Mouse (Mus musculus): ENCODE measurements at regions not wholly inside any gene's neighbourhood (a gene's known extent, or its start where the extent isn't known, plus 50 kb on each side); places are given as distances from the start of the nearest gene placed in this dataset.

DNA sequence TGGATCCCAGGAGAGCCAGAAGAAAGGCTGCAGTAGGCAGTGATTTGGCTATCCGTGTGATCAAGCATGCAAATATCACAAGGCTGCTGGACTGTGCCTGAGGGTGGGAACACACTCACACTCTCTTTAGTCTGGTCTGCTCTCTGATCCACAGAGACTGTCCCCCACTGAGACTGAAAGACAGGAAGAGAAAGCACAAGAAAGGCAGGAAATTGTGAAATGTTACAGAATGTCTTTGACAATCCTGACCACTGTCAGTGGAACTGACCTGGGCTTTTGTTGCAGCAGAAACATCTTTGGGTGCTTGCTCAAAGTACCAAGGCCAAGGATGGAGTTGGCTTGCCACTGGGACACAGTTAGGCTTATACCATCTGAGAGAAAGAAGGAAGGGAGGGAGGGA lies 52.3 kb upstream of the Gpd2 start:
- no peak for DNase-seq (ENCODE audit: low read depth, low spot score)

DNA sequence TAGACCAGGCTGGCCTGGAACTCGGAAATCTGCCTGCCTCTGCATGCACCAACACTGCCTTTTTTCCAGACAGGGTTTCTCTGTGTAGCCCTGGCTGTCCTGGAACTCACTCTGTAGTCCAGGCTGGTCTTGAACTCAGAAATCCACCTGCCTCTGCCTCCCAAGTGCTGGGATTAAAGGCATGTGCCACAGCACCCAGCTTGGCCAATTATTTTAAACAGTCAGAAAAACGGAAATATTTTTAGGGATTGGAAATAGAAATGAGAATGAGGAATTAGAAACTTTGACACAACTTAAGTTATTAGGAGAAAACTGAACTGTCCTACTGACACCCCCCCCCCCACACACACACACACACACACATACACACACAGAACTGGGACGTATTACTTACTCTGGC lies 54.3 kb upstream of the Gpd2 start:
- DNase-seq (ENCODE audit: low read depth, low spot score): peak; percentile 29

DNA sequence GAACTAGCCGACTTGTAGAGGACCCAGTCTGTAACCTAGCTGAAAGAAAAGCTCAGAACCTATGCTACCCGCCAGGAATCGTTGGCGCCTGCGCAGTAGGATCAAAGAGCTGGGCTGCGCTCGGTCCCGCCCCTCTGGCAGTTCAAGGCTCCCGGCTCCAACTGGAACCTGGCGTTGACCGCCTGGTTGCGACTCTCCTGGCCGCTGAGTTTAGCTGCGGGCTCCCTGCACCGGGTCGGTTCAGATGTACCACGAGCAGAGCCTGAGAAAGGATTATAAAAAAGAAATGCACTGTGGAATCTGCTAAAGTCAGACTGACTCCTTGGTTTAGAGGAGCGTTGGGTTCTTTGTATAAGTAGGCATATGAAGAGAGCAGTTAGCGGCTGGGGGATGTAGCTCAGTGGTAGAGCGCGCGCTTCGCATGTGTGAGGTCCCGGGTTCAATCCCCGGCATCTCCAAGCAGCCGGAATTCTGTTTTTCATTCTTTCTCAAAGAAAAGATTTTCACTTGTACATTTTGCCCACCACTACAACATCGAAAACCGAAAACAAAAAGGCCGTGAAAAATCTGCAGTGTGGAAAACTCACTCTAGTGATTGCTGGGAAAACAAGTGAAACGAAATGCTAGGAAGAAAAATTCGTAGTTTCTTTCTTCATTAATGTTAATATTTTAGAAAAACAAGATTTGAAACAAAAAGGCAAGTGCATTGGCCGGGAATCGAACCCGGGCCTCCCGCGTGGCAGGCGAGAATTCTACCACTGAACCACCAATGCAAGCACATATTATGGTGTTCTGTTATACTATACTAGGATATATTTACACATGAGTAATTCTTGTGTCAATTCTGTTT lies 55.5 kb upstream of the Gpd2 start:
- peak; percentile 95 for DNase-seq (ENCODE audit: low read depth, low spot score)

- no peak for DNase-seq (ENCODE audit: low read depth, low spot score)
These were observed 56.1 kb upstream of the Gpd2 start for GRCm38 (mm10) chr2:57181350-57181691.

GRCm38 (mm10) chr2:57178056-57178455 lies 54.3 kb upstream of the Nr4a2 start:
- DNase-seq (ENCODE audit: low read depth, low spot score): no peak

DNA sequence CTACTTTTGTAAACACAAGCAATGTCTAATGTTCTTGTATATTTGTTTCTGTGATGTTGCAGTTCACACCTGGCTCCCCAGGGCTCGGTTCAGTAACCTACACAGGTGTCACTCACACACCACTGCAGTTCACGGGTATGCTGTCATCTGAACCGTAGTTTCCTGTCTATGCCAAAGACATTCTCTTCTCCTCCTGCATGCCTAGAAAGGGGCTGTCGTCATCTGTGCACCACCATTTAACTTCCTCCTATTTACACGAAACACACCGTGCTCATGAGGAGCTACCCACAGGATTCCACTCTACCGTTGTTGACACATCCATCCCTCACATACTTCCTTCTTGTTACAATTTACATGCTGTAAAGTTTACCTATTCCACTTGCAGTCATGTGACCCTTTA lies 52.7 kb upstream of the Nr4a2 start:
- DNase-seq (ENCODE audit: low read depth, low spot score): peak; percentile 80

- DNase-seq (ENCODE audit: low read depth, low spot score): no peak
These were observed 51.4 kb upstream of the Nr4a2 start for GRCm38 (mm10) chr2:57175219-57175618.
